Mouse (Mus musculus): ENCODE measurements at regions not wholly inside any gene's neighbourhood (a gene's known extent, or its start where the extent isn't known, plus 50 kb on each side); places are given as distances from the start of the nearest gene placed in this dataset.
"Not testable (repeated sequence)": the region's sequence is repeated elsewhere in the genome, so short reads cannot be mapped to it uniquely, and the experiment has no call there.

- not testable (repeated sequence) for TF ChIP-seq CTCF (IDR thresholded peaks at IDR 0.05; ENCODE audit: insufficient read depth, low read length); POLR2A (IDR thresholded peaks at IDR 0.05; ENCODE audit: borderline replicate concordance, extremely low read depth, low read depth, low read length)
Observed at GRCm38 (mm10) chr8:20008106-20008505, 104.9 kb downstream of the Gm31371 start.

Measured in lung, adult 2 months (tissue).